Mouse (Mus musculus): ENCODE data around the gene Lgr6. TPM values are rescaled to one million over a fixed set of nuclear protein-coding genes. Genes with fewer than 3 reads are reported as not detected.

The Lgr6 gene
- total RNA-seq (2021) = 10 to 100 TPM; 11.5 to 16.9 TPM
- long read RNA-seq, experiment 1, full-length matches to known transcripts = 5 of 35 reads
- long read RNA-seq, experiment 1, partial matches to known transcripts = 1 of 35 reads
- long read RNA-seq, experiment 1, other reads (novel, unspliced or antisense) = 29 of 35 reads
- long read RNA-seq, experiment 2, full-length matches to known transcripts = 3 of 40 reads
- long read RNA-seq, experiment 2, partial matches to known transcripts = 34 of 40 reads
- long read RNA-seq, experiment 2, other reads (novel, unspliced or antisense) = 3 of 40 reads

- DNase-seq = no peak
Measured at GRCm38 (mm10) chr1:135105124-135105523, at the start of gene Lgr6. Lgr6 (minus strand) TSS chr1:135105276.

- DNase-seq = peak; percentile 85 to 89
Measured at GRCm38 (mm10) chr1:135154411-135154959, 49.4 kb upstream of the Lgr6 start.

- no peak for DNase-seq
Measured at GRCm38 (mm10) chr1:135154011-135154410, 48.9 kb upstream of the Lgr6 start.

- DNase-seq = no peak
Measured at GRCm38 (mm10) chr1:135148996-135149395, 43.9 kb upstream of the Lgr6 start.

- no peak for DNase-seq
Measured at GRCm38 (mm10) chr1:135148476-135148875, 43.4 kb upstream of the Lgr6 start.

GRCm38 (mm10) chr1:135147702-135148058 is 42.6 kb upstream of the Lgr6 start:
- DNase-seq = no peak

GRCm38 (mm10) chr1:135146946-135147701 is 42.0 kb upstream of the Lgr6 start:
- DNase-seq = peak; percentile 87 to 92

GRCm38 (mm10) chr1:135146077-135146945 is 41.2 kb upstream of the Lgr6 start, which contains the start of gene Arl8a:
Arl8a (plus strand) TSS chr1:135146824.
- peak; percentile 84 to 92 for DNase-seq

GRCm38 (mm10) chr1:135143940-135144339 is 38.9 kb upstream of the Lgr6 start:
- DNase-seq = no peak

- no peak for DNase-seq
Measured at GRCm38 (mm10) chr1:135142452-135142851, 37.4 kb upstream of the Lgr6 start.

GRCm38 (mm10) chr1:135139906-135140305 is 34.8 kb upstream of the Lgr6 start:
- no peak for DNase-seq

- DNase-seq = peak; percentile 50 to 80
Measured at GRCm38 (mm10) chr1:135136500-135136899, 31.4 kb upstream of the Lgr6 start.

- DNase-seq = no peak
Measured at GRCm38 (mm10) chr1:135135111-135135787, 30.2 kb upstream of the Lgr6 start.

- no peak for DNase-seq
Measured at GRCm38 (mm10) chr1:135133678-135134435, 28.8 kb upstream of the Lgr6 start.

- no peak for DNase-seq
Measured at GRCm38 (mm10) chr1:135132893-135133369, 27.9 kb upstream of the Lgr6 start.

GRCm38 (mm10) chr1:135132473-135132872 is 27.4 kb upstream of the Lgr6 start, which contains the start of gene Ptpn7:
Ptpn7 (plus strand) TSS chr1:135132700.
- DNase-seq = peak; percentile 72 to 82

- DNase-seq = no peak
Measured at GRCm38 (mm10) chr1:135131560-135131959, 26.5 kb upstream of the Lgr6 start.

GRCm38 (mm10) chr1:135131034-135131433 is 26.0 kb upstream of the Lgr6 start:
- DNase-seq = peak in 1 of 2 experiments; percentile 67

- DNase-seq = no peak
Measured at GRCm38 (mm10) chr1:135130376-135131018, 25.4 kb upstream of the Lgr6 start.

- no peak for DNase-seq
Measured at GRCm38 (mm10) chr1:135129543-135130183, 24.6 kb upstream of the Lgr6 start.

Data from heart, adult 18-20 months (tissue).